Mouse (Mus musculus): ENCODE measurements around the gene Phf3.
A peak's percentile ranks its signal among the peaks of the same experiment; 100 is the strongest.
"Not testable (repeated sequence)": the region's sequence is repeated elsewhere in the genome, so short reads cannot be mapped to it uniquely, and the experiment has no call there.

Phf3 gene

GRCm38 (mm10) chr1:30873541-30874260 lies at the start of gene Phf3:
TSS of gene Phf3 (minus strand) at chr1:30873921.
- DNase-seq (ENCODE audit: low spot score in 2 of 2) = peak; percentile 77 to 88

- no peak for DNase-seq (ENCODE audit: low spot score in 2 of 2)
Observed at GRCm38 (mm10) chr1:30922237-30922636, 48.5 kb upstream of the Phf3 start.

- no peak for DNase-seq (ENCODE audit: low spot score in 2 of 2)
Observed at GRCm38 (mm10) chr1:30921252-30921651, 47.5 kb upstream of the Phf3 start.

- peak in 1 of 2 experiments; percentile 33 for DNase-seq (ENCODE audit: low spot score in 2 of 2)
Observed at GRCm38 (mm10) chr1:30920620-30921177, 47.0 kb upstream of the Phf3 start.

GRCm38 (mm10) chr1:30910172-30910571 lies 36.5 kb upstream of the Phf3 start:
- DNase-seq (ENCODE audit: low spot score in 2 of 2) = no peak

GRCm38 (mm10) chr1:30908797-30909196 lies 35.1 kb upstream of the Phf3 start:
- DNase-seq (ENCODE audit: low spot score in 2 of 2) = no peak

GRCm38 (mm10) chr1:30903480-30904218 lies 29.9 kb upstream of the Phf3 start:
- no peak for DNase-seq (ENCODE audit: low spot score in 2 of 2)

GRCm38 (mm10) chr1:30898691-30899090 lies 25.0 kb upstream of the Phf3 start:
- no peak for DNase-seq (ENCODE audit: low spot score in 2 of 2)

GRCm38 (mm10) chr1:30895366-30895765 lies 21.6 kb upstream of the Phf3 start:
- DNase-seq (ENCODE audit: low spot score in 2 of 2) = not testable (repeated sequence)

GRCm38 (mm10) chr1:30883806-30884205 lies 10.1 kb upstream of the Phf3 start:
- not testable (repeated sequence) for DNase-seq (ENCODE audit: low spot score in 2 of 2)

- DNase-seq (ENCODE audit: low spot score in 2 of 2) = no peak
Observed at GRCm38 (mm10) chr1:30875746-30876145, 2.0 kb upstream of the Phf3 start.

- DNase-seq (ENCODE audit: low spot score in 2 of 2) = no peak
Observed at GRCm38 (mm10) chr1:30874261-30875131, 775 bp upstream of the Phf3 start.

- peak in 1 of 2 experiments; percentile 39 for DNase-seq (ENCODE audit: low spot score in 2 of 2)
Observed at GRCm38 (mm10) chr1:30872836-30873540, 733 bp downstream of the Phf3 start.

- DNase-seq (ENCODE audit: low spot score in 2 of 2) = no peak
Observed at GRCm38 (mm10) chr1:30867786-30868185, 5.9 kb downstream of the Phf3 start.

GRCm38 (mm10) chr1:30852518-30852917 lies 21.2 kb downstream of the Phf3 start:
- DNase-seq (ENCODE audit: low spot score in 2 of 2) = no peak

- DNase-seq (ENCODE audit: low spot score in 2 of 2) = no peak
Observed at GRCm38 (mm10) chr1:30851920-30852319, 21.8 kb downstream of the Phf3 start.

- DNase-seq (ENCODE audit: low spot score in 2 of 2) = no peak
Observed at GRCm38 (mm10) chr1:30850906-30851305, 22.8 kb downstream of the Phf3 start.

- no peak for DNase-seq (ENCODE audit: low spot score in 2 of 2)
Observed at GRCm38 (mm10) chr1:30849955-30850354, 23.8 kb downstream of the Phf3 start.

GRCm38 (mm10) chr1:30847706-30848105 lies 26.0 kb downstream of the Phf3 start:
- no peak for DNase-seq (ENCODE audit: low spot score in 2 of 2)

GRCm38 (mm10) chr1:30839662-30840061 lies 34.1 kb downstream of the Phf3 start:
- DNase-seq (ENCODE audit: low spot score in 2 of 2) = no peak

GRCm38 (mm10) chr1:30835512-30835911 lies 38.2 kb downstream of the Phf3 start:
- DNase-seq (ENCODE audit: low spot score in 2 of 2) = no peak

Data from left cerebral cortex, adult 9 months (tissue).